Mouse (Mus musculus) induced T-regulatory cell, adult 2 months (primary cell): ENCODE measurements at regions not wholly inside any gene's neighbourhood (a gene's known extent, or its start where the extent isn't known, plus 50 kb on each side); places are given as distances from the start of the nearest gene placed in this dataset.

Source experiments
- DNase-seq: peaks from one replicate; pipeline ENCODE4 v3.0.0-alpha.2; 2012; ENCODE audit warnings: low read depth

DNA sequence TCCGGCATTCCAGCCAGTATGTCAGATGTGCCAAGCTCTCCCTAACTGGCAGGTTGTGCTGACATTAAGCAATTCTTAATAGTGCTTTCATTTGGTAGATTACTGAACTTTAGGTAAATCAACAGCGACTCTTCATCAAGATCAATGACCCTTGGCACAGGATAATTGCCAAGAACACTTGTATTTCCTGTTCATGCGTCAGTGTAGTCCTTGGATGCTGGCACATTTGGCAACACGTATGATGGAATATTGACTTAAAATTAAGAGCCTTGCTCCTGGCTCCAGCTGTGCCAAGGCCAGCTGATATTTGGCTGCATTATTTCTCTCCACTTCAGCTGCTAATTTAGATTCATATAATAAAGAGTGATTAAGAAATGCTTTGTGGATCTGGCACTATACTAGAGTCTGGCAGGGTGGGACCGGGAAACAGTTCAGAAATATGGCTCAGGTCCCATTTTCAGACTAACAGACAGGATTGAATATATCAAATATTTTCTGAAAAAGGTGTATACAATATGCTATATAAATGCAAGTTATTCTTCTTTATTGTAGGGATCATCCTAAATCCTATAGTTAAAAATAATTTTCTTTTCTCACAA lies 365.5 kb downstream of the Mllt3 start:
- DNase-seq = no peak

DNA sequence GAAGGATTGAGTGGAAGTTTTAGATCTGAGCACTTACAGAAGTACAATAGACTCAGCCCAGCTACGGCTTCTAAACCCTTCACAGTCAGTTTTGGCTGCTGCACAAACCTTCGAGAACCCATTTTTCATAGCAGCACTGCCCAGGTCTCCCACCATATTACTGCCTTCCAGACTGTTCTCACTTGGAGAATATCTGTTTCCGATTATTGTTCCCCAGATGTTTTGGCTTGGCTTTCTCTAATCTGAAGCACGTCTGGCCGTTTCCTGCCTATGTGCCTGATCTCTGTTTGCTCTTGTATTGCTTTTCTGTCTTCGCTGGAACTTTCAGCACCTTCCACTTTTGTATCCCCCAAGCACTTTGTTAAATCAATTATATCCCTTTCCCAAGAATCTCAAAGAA lies 368.0 kb downstream of the Mllt3 start:
- DNase-seq = no peak

DNA sequence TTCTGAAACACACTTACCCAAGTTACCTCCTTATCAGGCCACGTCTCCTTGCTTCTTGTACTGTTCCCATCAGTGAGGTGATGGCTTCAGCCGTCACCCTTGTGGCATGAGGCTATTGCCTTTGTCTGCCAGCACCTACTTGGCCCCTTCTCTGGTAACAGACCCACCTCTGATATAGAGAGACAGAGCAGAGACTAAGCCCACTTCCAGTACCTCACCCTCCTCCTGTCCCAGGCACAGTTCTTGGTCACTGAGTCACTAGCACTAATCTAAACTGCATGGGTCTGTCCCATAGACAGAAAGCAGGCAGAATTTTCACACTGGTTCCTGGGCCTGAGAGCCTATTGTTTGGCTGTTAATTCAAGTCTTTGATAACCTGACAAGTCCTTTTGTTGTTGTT lies 370.3 kb downstream of the Mllt3 start:
- DNase-seq = no peak

DNA sequence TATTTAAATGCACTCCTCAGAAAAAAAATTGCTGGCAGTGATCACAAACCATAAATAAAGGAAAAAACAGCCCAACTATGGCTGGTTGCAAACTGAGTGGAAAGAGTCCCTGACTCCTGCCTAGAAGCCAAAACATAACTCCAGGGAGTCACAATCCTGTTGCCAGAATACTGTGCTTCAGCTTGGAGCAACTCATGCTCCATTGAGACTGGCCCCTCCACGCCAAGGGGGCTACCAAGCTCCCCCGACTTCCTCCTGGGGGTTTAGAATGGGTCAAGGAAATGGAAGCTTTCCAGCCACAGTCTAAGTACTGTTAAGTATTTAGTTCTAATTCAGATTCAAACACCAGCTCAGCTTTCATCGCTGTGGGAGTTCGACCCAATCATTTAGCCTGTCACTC lies 374.8 kb downstream of the Mllt3 start:
- DNase-seq = no peak

DNA sequence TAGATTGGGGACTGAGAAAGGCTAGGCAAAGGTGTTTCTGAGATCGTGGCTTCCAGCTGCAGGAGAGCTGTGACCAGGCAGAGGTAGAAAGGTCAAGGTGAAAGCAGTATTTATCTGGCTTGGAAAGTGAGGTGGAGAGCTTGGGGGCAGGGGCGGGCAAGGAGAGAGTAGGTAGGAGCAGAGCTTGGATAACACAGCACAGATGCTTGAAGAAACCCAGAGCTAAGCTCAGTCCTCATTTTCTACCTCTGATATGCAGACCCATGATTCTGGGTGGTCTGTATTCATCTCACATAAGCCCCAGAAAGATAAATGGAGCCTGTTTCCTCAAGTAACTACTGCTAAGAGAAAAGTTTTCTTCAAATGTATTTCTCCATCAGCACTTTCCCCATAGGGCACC lies 375.3 kb downstream of the Mllt3 start:
- no peak for DNase-seq

DNA sequence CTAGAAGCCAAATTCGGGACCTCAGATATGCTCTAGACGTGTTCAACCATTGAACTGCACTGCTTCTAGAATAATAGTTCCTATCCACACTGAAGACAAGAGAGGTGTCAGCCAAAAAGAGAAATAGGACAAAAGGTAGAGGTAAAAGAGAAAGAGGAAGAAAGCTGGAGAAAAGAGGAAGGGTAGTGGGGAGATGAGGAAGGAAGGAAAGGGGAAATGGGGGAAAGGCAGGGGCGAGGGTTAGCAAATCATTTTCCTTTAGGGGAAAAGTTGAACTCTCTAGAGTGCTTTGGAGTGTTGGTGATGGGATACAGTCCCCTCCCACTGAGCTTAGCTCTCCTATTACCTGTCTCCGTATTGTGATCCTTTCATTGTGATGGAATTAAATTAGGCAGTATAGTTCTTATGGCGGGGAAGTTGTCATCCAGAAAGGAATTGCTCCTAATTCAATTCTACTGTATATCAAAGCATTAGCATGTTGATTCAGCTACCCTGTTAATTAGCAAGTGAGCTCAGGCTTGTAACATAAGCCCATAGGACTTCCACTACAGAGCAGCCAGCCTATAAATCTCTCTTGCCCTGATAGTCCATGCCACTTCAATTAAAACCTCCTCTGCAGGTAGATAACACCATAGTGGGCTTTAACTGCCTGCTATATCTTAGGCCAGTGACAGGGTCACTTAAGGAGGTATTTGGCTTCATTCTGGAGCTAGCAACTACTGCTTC lies 379.6 kb downstream of the Mllt3 start:
- no peak for DNase-seq

DNA sequence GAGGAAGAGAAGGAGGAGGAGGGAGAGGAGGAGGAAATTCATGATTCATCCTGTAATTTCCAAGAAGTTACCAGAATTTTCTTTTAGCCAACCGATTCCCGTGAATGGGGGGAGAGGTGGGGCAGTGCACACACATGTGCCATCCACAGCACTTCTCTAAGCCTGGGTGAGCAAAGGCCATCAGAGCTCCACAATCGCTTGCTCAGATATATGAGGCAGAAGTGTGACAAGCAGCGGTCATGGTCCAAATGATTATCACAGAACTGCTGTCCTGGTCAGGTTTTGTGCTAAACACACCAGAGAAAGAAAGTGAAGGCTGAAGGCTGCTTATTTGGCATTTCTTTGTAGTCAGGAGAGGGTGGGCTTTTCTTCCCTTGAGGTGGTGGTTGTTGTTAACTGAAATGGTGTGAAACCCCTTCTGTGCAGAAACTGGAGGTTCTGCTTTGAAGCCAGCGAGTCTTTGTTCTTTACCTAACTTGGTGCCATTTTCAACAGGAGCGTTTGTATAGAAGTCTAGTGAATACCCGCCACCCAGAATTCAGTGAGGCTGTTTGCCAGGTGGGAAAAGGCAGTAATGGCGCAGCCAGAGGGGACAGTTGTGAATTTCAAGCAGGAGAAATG lies 380.7 kb downstream of the Mllt3 start:
- no peak for DNase-seq

DNA sequence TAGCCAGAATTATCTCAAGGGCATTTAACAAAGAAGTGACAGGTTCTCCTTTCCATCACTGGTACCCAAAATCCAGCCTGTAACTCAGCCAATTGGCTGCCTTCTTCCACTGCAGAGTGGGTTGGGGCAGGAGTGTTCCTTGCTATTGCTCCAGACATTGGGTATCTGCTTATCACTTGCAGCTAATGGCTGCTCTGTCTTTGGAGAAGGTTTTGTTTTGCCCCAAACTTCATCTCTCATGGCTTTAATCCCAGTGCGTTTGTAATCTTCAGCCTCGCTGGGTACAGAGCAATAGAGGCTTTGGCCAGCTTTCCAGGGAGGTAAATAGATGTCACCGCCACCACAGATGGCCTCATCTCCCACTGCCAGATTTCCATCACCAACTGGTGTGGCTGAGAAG lies 381.9 kb downstream of the Mllt3 start:
- no peak for DNase-seq

DNA sequence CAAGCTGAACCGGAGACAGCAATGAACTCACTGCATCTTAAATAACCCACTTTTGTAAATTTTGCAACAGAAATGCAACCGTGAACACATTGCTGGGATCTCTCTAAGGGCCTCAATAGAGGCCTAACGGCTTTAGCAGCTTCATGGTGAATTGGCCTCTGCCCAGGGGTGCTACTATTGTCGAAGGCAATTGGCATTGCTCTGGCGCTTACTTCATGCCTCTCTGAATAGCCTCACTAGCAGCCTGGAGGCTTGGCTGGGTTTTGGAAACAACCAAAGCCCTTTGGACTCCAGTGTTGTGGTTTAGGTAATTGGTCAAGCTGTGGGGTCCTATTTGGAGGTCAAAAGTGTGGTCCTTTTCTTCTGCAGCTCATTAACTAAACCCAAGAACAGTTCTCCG lies 382.3 kb downstream of the Mllt3 start:
- DNase-seq = no peak

DNA sequence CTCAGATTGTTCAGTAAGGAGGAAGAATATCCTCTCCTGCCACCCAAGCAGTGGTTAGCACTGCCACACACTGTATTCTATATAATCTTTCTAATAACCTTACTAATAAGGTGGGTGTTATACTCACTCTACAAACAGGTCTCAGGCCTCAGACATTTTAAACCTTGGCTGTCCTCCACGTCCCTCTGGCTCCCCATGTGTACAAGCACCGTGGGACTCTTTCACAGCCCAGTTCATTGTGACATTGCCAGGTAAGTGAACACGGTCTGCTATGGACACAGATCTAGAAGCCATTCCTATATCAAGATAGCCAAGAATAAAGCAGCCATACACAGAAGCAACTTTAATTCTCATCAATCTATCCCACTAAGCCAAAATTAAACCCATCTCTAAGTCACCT lies 382.8 kb downstream of the Mllt3 start:
- DNase-seq = no peak

DNA sequence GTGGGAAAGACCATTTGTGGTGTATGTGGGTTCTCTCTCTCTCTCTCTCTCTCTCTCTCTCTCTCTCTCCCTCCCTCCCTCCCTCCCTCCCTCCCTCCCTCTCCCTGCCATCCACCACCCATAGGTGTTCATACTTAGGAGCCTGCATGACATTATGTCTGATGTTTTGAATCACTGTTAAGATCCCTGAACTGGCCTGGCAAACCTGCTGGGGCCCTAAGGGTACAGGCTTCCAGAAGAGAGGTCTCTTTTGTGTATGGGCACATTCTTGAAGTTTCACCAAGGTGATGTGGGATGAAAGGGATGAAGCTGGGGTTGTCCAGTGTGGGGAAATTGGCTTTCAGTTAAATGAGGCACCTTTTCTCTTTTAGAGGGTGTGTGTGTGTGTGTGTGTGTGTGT lies 384.2 kb downstream of the Mllt3 start:
- no peak for DNase-seq

DNA sequence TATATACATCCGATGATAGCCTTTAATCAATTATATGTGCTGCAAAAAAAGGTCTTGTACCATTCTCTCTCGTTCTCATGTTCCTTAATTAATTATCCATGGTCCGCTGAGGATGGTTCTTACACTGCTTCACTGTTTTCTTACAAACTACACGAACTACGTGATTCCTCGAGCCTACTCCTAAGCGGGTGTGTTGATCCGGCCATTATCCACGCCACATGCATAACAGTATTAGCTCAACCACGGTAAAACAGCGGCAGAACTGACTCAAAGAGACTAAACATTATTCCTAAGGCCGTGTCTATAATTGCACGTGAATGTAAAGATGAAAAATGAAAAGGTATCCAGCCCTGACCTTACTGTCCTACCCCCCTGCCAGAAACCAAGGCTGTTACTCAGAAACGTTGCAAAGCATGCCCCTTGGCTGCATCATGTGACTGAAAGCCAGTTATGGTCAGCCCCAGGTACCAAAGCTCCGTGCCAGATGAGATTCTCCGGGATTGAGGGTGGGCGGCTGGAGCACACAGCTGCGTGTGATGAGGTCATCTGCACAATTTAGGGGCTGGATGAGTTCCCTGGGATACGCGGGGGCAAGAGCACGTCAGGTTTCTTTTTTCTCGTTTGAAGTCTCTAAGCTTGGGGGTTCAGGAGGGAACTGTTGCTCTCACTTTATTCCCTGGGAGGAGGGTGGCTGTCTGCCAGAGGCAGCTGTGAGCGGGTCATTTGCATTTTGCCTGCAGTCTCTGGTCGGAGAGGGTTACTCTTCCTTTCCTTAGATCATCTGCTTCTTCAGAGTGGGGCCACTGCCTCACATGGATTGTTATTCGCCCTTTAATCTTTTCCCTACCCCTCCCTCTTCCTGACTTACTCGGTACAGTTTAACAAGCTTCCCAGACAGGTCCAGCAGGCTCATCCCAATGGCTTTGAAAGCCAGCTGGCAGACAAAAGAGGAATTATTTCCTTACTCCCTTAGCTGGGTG lies 384.9 kb downstream of the Mllt3 start:
- no peak for DNase-seq

DNA sequence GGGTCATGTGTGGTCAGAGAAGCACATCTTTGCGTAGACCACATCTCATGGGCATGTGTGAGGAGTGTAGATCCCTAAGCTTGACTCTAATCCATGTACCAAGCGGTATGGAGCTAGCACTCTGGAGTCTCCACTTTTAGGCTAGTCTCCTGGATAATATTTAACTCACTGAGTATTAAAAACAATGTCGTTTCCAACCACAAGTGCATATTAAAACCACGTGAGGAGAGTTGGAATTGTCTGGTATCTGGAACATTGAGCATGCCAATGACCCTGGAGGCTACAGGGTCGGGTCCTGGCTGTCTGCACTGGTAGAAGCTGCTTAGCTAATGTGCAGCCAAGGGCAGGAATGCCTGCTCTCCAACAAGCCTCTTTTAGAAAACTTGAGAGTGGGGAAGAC lies 391.2 kb downstream of the Mllt3 start:
- no peak for DNase-seq

DNA sequence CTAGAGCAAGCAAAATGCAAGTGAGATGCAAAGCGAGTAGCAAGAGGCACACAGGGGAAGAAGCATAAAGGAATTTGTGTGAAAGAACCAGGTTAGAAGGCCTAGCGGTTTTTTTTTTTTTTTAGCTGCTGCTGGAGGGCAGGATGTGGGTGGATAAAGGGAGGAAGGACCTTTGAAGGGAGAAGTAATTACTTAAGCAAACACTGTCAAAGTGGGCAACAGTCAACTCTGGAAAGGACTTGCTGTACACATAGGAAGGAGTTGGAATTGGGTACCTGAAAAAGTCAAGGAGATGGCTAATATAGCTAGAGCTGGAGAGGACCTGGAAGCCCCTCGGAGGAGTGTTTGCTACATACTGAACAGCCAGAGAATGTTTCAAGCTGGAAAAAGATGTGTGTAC lies 391.6 kb downstream of the Mllt3 start:
- DNase-seq = no peak

DNA sequence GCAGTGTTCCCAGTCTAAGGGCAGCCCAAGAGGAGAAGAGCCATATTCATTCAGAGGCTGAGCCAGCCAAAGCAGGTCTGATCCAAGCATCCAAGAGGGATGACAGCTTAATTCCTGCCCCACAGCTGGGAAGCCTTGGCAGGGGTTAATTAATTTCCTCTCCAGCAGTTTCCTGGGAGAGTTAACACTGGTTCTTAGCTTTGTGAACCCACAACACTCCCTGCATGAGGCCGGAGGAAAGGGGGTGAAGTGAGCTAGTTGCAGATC lies 394.9 kb downstream of the Mllt3 start:
- no peak for DNase-seq

DNA sequence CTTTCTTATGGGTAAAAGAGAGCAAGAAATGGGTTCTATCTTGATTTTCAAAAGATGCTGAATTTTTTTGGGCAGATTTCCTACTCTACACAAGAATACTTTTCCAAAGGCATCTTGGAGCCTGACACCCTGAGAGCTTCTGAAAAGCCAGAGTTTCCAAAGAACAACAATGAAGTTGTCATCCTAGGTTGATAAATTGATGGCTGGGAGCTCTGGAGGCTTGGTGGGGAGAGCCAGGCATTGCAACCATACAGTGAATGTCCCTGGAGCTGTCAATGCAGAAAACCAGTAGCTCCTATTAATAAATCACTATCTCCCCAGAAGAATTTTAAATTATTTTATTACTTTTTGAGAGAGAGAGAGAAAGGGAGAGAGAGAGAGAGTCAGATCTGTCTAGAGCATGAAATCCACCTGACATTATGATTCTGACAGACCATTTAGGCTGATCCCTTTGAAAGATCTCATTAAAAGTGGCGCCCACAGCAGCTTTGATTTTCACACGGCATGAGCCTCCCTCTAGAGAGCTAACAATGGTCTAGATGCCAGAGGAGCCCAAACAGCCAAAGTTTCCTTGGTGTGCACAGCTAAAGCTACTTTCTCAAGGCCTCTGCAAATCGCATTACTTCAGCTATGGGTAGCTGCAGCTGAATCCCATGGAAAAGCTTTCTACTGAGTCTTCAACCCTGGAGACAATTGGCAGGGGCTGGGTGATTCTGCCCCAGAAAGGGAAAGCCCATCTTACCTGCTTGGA lies 395.4 kb downstream of the Mllt3 start:
- DNase-seq = no peak

DNA sequence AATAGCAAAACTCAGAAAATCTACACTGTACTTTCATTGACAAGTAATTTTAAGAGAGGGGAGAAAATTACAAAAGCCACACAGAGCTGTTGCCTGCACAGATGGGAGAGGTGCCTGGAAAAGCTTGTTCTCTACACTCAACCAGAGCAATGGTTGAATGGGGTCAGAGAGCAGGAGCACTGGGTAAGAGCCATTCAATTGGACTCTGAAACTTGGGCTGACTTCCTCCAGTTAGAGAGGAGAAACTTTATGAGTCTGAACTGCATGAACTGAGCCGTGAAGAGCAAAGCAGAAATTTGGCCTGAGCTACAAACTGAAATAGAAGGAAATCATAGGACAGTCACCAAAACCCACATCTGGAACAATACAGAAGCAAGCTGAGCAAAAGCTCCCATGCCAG lies 380.8 kb upstream of the Slc24a2 start:
- no peak for DNase-seq

DNA sequence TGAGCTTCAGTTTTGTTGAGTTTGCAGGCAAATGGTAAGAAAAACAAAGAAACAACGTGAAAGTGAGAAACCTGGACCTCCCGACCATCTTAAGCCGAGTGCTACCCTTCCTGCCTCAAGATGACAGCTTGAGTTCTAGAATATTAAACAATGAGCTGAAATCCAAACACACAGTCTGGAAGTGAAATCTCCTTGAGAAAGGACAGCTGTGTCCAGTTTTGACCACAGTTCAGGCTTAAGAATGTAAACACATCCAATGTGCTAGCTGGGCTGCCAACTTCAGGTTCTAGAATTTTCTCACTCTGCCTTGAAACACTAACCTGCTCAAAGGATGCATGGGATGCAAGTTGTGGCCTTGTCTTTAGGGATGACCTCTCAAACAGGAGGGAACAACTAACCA lies 363.4 kb upstream of the Slc24a2 start:
- DNase-seq = no peak

DNA sequence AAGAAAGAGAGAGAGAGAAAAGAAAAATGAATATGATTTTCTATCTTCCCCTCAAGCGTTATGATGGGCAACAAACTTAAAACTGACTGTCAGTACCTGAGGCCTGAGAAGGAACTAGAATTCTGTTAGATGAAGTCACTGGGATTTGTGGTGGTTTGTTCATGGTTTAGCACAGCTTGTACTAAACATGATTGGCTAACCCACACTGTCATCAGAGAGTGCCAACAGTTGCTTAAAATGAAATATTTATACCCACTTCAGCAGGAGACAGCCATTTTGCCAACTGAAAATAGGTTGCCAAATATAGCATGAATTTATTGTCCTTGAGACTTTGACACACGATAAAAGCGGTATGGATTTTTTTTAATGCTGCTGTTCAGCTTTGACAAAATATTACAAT lies 360.5 kb upstream of the Slc24a2 start:
- no peak for DNase-seq

DNA sequence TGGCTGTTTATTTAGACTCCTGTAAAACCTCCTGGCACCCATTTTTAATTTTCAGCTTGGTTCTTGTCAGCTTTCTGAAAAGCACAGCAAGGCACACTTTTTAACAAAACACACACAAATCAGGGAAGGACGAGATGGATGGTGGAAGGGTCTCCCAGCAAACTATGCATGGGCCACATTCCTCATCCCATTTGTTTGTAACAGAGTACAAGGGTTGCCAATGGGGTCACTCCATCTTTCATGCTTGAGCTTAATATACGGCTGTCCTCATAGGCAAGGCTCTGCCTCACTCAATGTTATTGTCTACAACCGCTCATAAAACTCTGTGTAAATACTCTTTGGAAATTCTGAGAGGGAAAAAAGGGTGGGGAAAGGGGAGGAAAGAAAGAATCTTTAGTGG lies 347.9 kb upstream of the Slc24a2 start:
- no peak for DNase-seq

DNA sequence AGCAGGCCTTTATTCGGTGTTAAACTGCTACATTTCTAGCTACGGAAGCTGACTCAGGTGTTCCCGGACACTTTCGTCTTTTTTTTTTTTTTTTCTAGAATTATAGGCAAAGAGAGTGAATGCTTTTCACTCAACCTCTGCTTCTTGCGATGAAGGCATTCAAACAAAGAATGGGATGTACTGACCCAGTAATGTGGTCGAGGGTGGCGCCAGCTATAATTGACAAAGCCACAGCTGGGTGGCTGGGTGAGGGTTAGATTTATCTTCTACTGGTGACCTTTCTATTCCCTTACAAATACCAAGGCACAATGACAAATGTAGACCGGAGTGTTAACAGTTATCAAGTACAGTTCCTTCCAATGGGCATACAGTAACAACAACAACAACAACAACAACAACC lies 340.7 kb upstream of the Slc24a2 start:
- no peak for DNase-seq

DNA sequence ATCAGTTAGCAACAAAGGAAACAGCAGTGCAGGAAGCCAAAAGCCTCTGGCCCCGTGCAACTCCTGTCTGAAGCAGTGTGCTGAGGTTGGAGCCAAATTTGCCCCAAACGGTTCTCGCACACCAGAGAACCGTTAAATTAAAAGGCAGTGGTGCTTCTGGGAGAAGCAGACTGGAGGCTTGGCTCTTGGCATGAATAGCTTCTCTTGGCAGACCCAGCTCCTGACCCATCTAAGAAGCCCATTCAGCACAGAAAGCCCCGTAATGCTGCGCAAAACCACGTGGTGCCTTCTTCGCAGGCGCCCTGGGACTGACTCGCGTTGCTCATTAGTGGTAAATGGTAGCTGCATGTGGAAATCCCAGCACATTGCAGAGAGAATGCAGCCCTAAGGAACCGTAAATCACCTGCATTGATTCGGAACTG lies 340.2 kb upstream of the Slc24a2 start:
- no peak for DNase-seq
